8 mouse cellular contexts compared by ENCODE assay signal in the genomic region with DNA sequence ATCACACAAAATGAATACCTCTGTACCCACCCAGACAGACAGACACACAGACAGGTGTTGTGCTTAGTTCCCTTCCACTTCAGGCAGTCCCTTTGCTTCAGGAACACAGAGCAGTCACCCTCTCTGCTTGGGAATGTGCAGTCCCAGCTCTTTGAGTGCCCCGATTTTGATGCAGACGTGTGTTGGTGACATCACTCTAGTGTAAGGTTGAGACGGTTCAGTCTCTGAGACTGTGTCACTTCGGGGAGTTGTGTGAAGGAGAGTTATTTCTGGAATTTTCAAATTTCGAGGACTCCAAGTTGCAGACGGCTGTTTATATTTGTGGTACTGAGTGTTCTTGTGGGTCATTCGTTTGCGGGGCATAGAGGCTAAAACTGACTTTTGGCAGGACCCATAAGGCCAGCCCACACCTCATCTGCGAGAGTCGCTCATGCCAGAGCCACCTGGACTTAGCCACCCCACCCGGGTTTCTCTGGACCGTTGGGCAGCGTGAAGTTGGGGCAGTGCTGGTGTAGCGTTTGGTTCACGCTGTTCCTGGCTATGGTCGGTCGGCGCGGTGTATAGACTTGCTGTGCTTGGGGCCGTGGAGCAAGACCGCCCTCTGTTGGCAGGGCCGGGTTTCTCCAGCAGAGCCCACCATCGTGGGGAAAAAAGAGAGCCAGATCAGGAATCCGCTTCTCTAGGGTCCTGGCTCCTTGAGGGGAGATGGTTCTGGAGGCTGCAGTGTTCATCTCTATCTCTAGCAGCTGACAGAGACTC. TPM values are rescaled to one million over a fixed set of nuclear protein-coding genes. Genes with fewer than 3 reads are reported as not detected.
DNase-seq lines count a peak whose midpoint lies in the region; ATAC-seq and TF ChIP-seq lines count a peak whose summit lies in the region.

No protein-coding gene starts in this region.

- no peaks in the 10 kb centered on the region for H3K9me3 ChIP-seq in embryonic facial prominence, embryonic 12.5 days
- no peaks in the 10 kb centered on the region for H3K9me3 ChIP-seq in limb, embryonic 15.5 days

- 19% methylated on average over 24 of the region's 24 CpGs for WGBS in embryonic facial prominence, embryonic 12.5 days
- WGBS in kidney, adult 2 months, result 17% methylated on average over 24 of the region's 24 CpGs
- 19% methylated on average over 24 of the region's 24 CpGs for WGBS in limb, embryonic 15.5 days

- peak; percentile 81 for DNase-seq in 3T3-L1 (ENCODE audit: low read depth, low spot score)
- DNase-seq in adrenal gland, adult 8-10 months, result peak; percentile 50
- peak; percentile 65 for DNase-seq in heart, adult 8-10 months (ENCODE audit: low spot score)
- peak; percentile 77 for DNase-seq in kidney, adult 2 months
- peak; percentile 42 to 71 for DNase-seq in spleen, postnatal 14 days (ENCODE audit: low spot score in 2 of 2)

- TF ChIP-seq POLR2A in kidney, adult 2 months (IDR thresholded peaks at IDR 0.05; ENCODE audit: low read depth, low read length), result no peak

- no peak overlapping the region for H3K27ac ChIP-seq in embryonic facial prominence, embryonic 12.5 days
- H3K27ac ChIP-seq in kidney, adult 2 months (ENCODE audit: insufficient read depth, low read depth, low read length), result no peak overlapping the region
- H3K27ac ChIP-seq in limb, embryonic 15.5 days, result no peak overlapping the region

- H3K4me3 ChIP-seq in embryonic facial prominence, embryonic 12.5 days, result no peak overlapping the region
- H3K4me3 ChIP-seq in kidney, adult 2 months (ENCODE audit: insufficient read depth, low read depth, low read length), result no peak overlapping the region
- peak overlapping the region; percentile 16 for H3K4me3 ChIP-seq in limb, embryonic 15.5 days

- H3K9ac ChIP-seq in embryonic facial prominence, embryonic 12.5 days, result no peak overlapping the region
- H3K9ac ChIP-seq in limb, embryonic 15.5 days, result no peak overlapping the region

- H3K4me2 ChIP-seq in embryonic facial prominence, embryonic 12.5 days (replicated peaks), result peak overlapping the region; percentile 41
- peak overlapping the region; percentile 44 for H3K4me2 ChIP-seq in limb, embryonic 15.5 days

- no peaks in the 10 kb centered on the region for H3K36me3 ChIP-seq in embryonic facial prominence, embryonic 12.5 days
- no peaks in the 10 kb centered on the region for H3K36me3 ChIP-seq in kidney, adult 2 months (ENCODE audit: control insufficient read depth, insufficient read depth, low read length)
- no peaks in the 10 kb centered on the region for H3K36me3 ChIP-seq in limb, embryonic 15.5 days

- H3K4me1 ChIP-seq in embryonic facial prominence, embryonic 12.5 days, result no peaks in the 10 kb centered on the region
- peaks cover 6% of the 10 kb centered on the region; the same call in 1 of the 2 replicates for H3K4me1 ChIP-seq in kidney, adult 2 months (ENCODE audit: control insufficient read depth, insufficient read depth, low read length)
- H3K4me1 ChIP-seq in limb, embryonic 15.5 days, result peaks cover 6% of the 10 kb centered on the region; the same call in 1 of the 2 replicates

- peak; percentile 88 for ATAC-seq in embryonic facial prominence, embryonic 12.5 days (ENCODE audit: insufficient number of reproducible peaks, insufficient read depth, low FRiP score, low TSS enrichment)
- ATAC-seq in limb, embryonic 15.5 days (ENCODE audit: insufficient number of reproducible peaks, low FRiP score, low TSS enrichment, low read depth), result 0 out of 2 replicates have a peak, but pooled peaks have one; percentile 69
- ATAC-seq in monocyte, adult 5-6 weeks (replicated peaks; ENCODE audit: insufficient number of reproducible peaks, low FRiP score, low TSS enrichment, poor library complexity, severe bottlenecking), result peak; percentile 87

- peak; percentile 95 for TF ChIP-seq CTCF in kidney, adult 2 months (conservative IDR thresholded peaks at IDR 0.05; ENCODE audit: insufficient read depth, insufficient read length, low read depth, low read length)

- no peaks in the 10 kb centered on the region for H3K27me3 ChIP-seq in embryonic facial prominence, embryonic 12.5 days
- no peaks in the 10 kb centered on the region for H3K27me3 ChIP-seq in kidney, adult 2 months (replicated peaks; ENCODE audit: control insufficient read depth, insufficient read depth, low read length)
- H3K27me3 ChIP-seq in limb, embryonic 15.5 days, result peaks cover 3% of the 10 kb centered on the region; the same call in 1 of the 2 replicates

RNA-seq across cellular contexts. Expression of a gene that starts 30.6 kb away (rescaled TPM):
- total RNA-seq in adrenal gland, adult 8-10 months (2022), result 10 to 100 TPM; 14.3 to 19.5 (median 15.7) TPM
- polyA plus RNA-seq in embryonic facial prominence, embryonic 12.5 days (2016; fragmentation: Nextera tagmentation; extraction: Ambion mirVana), result 57.0 and 58.8 TPM in 2 replicates
- 1 to 10 TPM; 5.5 to 8.6 (median 7.5) TPM for total RNA-seq in heart, adult 8-10 months (2022)
- 20.6 and 27.2 TPM in 2 replicates for polyA plus RNA-seq in kidney, adult 2 months (2012; rRNA removed)
- polyA plus RNA-seq in limb, embryonic 15.5 days (2015; fragmentation: Nextera tagmentation; extraction: Ambion mirVana), result 55.2 and 61.1 TPM in 2 replicates
- 18.0 to 23.5 TPM (median 21.0 TPM) in 3 replicates for total RNA-seq in monocyte, adult 5-6 weeks (2017)

RNA-seq across cellular contexts. Expression of a gene that starts 35.0 kb away (rescaled TPM):
- 1 to 10 TPM; 3.8 to 6.6 (median 5.2) TPM for total RNA-seq in adrenal gland, adult 8-10 months (2022)
- 2.1 and 2.5 TPM in 2 replicates for polyA plus RNA-seq in embryonic facial prominence, embryonic 12.5 days (2016; fragmentation: Nextera tagmentation; extraction: Ambion mirVana)
- 1 to 10 TPM; 2.1 to 3.4 (median 2.4) TPM for total RNA-seq in heart, adult 8-10 months (2022)
- 1.3 TPM in 2 replicates for polyA plus RNA-seq in kidney, adult 2 months (2012; rRNA removed)
- 4.7 and 5.4 TPM in 2 replicates for polyA plus RNA-seq in limb, embryonic 15.5 days (2015; fragmentation: Nextera tagmentation; extraction: Ambion mirVana)
- not detected in 3 replicates for total RNA-seq in monocyte, adult 5-6 weeks (2017)

RNA-seq across cellular contexts. Expression of a gene that starts 48.4 kb away (rescaled TPM):
- 100 to 1,000 TPM in 2 of 4 experiments, 10 to 100 TPM in 2; 57.0 to 119 (median 81.5) TPM for total RNA-seq in adrenal gland, adult 8-10 months (2022)
- 29.8 and 30.1 TPM in 2 replicates for polyA plus RNA-seq in embryonic facial prominence, embryonic 12.5 days (2016; fragmentation: Nextera tagmentation; extraction: Ambion mirVana)
- total RNA-seq in heart, adult 8-10 months (2022), result 10 to 100 TPM; 67.8 to 74.7 (median 71.2) TPM
- 60.5 and 61.3 TPM in 2 replicates for polyA plus RNA-seq in kidney, adult 2 months (2012; rRNA removed)
- polyA plus RNA-seq in limb, embryonic 15.5 days (2015; fragmentation: Nextera tagmentation; extraction: Ambion mirVana), result 33.9 and 51.5 TPM in 2 replicates
- 149 to 190 TPM (median 158 TPM) in 3 replicates for total RNA-seq in monocyte, adult 5-6 weeks (2017)

RNA-seq across cellular contexts. Expression of a gene that starts 54.9 kb away (rescaled TPM):
- 10 to 100 TPM; 42.1 to 45.1 (median 44.3) TPM for total RNA-seq in adrenal gland, adult 8-10 months (2022)
- polyA plus RNA-seq in embryonic facial prominence, embryonic 12.5 days (2016; fragmentation: Nextera tagmentation; extraction: Ambion mirVana), result 67.3 and 67.9 TPM in 2 replicates
- total RNA-seq in heart, adult 8-10 months (2022), result 10 to 100 TPM; 13.3 to 17.9 (median 14.9) TPM
- 26.2 and 45.6 TPM in 2 replicates for polyA plus RNA-seq in kidney, adult 2 months (2012; rRNA removed)
- 37.1 and 43.7 TPM in 2 replicates for polyA plus RNA-seq in limb, embryonic 15.5 days (2015; fragmentation: Nextera tagmentation; extraction: Ambion mirVana)
- total RNA-seq in monocyte, adult 5-6 weeks (2017), result 11.0 to 18.5 TPM (median 17.6 TPM) in 3 replicates
